Mouse (Mus musculus) ovary, postnatal 10 days (tissue): ENCODE measurements around the gene Stim1.
"Not testable (repeated sequence)": the region's sequence is repeated elsewhere in the genome, so short reads cannot be mapped to it uniquely, and the experiment has no call there.

Experiments used
- DNase-seq: peaks from one replicate; pipeline ENCODE4 v3.0.0; 2022; ENCODE audit warnings: low spot score

Stim1 gene

DNA sequence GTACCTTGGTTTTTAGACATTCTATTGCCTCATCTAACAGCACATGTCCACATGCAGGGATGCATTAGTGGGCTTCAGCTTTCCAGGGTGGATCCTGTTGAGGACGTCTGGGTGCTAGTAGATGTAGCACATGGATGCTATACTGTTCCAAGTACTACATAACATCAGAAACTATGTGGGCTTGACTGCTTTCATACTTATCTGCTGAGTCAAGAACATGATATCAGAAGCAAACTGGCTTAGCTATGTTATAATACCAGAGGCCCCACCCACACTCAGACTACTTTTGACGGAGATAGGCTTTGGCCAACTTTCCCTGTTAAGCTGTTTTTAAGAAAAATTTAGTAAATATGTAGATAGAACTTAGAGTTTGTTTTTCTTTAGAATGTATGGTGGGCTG is 176.7 kb downstream of the Stim1 start:
- DNase-seq = no peak

- DNase-seq = no peak
Measured at GRCm38 (mm10) chr7:102446438-102446837, 178.8 kb downstream of the Stim1 start.

GRCm38 (mm10) chr7:102458618-102459380 is 191.2 kb downstream of the Stim1 start:
- no peak for DNase-seq

- no peak for DNase-seq
Measured at GRCm38 (mm10) chr7:102467566-102467965, 200.0 kb downstream of the Stim1 start.

- DNase-seq = no peak
Measured at GRCm38 (mm10) chr7:102472675-102473074, 205.1 kb downstream of the Stim1 start.

- no peak for DNase-seq
Measured at GRCm38 (mm10) chr7:102476601-102477000, 209.0 kb downstream of the Stim1 start.

GRCm38 (mm10) chr7:102477377-102477776 is 209.8 kb downstream of the Stim1 start:
- no peak for DNase-seq

DNA sequence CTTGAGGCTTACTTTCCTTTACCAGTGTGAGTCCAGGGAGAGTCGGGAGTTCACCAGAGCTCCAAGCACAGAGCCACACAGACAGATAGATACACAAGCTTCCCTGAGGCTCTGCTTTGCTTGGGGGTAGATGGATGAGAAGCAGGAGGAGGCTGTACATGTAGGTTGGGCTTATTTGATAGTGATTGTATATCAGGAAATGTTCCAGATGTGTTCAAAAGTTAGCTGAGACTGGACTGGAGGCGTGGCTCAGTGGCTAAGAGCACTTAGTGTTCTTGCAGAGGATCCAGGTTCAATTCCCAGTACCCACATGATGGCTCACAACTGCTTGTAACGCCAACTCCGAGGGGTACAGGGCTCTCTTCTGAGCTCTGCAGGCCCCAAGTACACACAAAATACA is 210.8 kb downstream of the Stim1 start:
- DNase-seq = no peak

DNA sequence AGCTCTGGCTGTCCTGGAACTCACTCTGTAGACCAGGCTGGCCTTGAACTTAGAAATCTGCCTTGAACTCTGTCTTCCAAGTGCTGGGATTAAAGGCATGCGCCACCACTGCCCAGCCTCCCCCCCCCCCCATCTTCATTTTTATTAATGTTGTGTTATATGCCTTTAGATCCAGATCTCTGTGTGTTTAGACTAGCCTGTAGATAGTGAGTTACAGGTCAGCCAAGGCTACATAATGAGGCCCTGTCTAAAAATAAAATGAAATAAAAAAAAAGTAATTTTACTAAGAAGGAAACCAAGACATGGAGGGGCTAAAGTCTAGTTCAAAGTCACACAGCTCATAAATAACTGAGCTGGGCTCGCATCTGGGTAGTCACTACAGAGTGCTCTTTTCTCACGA is 211.3 kb downstream of the Stim1 start:
- DNase-seq = no peak

DNA sequence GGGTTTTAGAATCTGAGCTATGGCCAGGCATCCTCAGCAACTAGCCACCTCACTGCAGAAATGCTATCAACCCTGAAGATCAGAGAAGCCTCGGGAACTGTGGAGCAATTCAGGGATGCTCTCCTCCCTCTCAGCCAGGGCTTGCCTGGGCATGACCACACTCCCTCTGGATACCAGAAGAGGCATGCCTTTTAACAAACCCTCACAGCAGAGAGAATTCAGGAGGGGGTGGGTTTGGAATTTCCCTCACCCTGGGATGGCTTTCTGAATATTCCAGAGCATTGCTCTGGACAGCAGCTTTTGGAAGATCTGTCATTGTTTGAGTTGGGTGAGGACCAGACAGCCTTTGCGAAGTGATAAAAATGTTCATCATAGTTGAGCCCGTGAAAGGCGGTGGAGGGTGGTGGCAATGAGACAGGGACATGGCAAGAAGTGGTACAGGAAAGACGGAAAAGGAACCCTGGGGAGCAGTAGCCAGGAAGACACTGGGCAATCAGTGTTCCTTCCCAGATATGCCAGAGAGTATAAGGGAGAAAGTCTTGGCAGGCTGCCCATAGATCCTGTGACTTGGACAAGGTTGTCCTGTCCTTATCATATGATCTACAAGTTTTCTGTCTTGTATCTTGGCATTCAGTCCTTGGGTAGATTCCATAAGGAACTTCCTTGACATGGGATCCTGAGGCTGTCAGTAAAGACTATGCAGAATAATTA is 211.9 kb downstream of the Stim1 start:
- no peak for DNase-seq

GRCm38 (mm10) chr7:102480821-102481220 is 213.2 kb downstream of the Stim1 start:
- DNase-seq = no peak

- DNase-seq = no peak
Measured at GRCm38 (mm10) chr7:102481579-102481978, 214.0 kb downstream of the Stim1 start, which contains the start of gene Olfr543. Olfr543 (minus strand) TSS chr7:102481679.

DNA sequence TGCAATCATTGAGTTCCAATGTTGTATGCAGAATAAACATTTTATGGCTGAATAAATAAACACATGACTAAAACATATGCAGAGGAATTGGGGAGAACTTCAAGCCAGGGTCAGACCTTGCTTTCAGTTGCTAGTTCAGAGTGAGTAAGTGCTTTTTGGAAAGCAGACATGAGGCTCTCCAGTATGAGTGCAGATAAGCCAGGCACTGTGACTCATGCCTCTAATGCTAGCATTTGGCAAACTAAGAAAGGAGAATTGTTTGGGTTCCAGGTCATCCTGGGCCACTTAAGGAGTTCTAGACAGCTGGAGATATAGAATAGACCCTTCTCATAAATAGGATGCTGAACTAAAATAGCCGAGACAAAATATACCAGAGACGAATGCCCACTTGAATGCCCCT is 216.1 kb downstream of the Stim1 start:
- DNase-seq = no peak

GRCm38 (mm10) chr7:102484766-102485165 is 217.2 kb downstream of the Stim1 start:
- not testable (repeated sequence) for DNase-seq

DNA sequence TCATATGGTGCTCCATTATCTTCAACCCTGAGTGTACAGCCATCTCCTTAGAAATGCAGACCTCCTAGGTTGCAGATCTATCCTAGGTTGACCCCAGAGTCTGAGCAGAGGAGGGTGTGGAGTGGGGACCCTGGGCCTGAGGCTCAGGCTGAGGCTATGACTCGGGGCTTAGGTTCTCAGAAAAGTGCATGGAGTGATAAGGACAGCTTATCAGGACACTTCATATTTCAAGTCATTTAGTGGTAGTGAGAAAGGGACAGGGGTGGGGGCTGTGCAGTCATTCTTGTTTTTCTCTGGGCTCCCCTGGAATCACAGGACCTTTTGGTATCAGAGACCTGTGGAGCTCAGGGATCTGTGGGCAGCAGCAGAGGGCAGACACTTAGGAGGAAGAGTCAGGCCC is 218.5 kb downstream of the Stim1 start:
- DNase-seq = no peak
